Mouse (Mus musculus): ENCODE data around the gene Lyzl4. TPM values are rescaled to one million over a fixed set of nuclear protein-coding genes. Genes with fewer than 3 reads are reported as not detected.

The Lyzl4 gene
- polyA plus RNA-seq, 1 experiment = 11.8 TPM

DNA sequence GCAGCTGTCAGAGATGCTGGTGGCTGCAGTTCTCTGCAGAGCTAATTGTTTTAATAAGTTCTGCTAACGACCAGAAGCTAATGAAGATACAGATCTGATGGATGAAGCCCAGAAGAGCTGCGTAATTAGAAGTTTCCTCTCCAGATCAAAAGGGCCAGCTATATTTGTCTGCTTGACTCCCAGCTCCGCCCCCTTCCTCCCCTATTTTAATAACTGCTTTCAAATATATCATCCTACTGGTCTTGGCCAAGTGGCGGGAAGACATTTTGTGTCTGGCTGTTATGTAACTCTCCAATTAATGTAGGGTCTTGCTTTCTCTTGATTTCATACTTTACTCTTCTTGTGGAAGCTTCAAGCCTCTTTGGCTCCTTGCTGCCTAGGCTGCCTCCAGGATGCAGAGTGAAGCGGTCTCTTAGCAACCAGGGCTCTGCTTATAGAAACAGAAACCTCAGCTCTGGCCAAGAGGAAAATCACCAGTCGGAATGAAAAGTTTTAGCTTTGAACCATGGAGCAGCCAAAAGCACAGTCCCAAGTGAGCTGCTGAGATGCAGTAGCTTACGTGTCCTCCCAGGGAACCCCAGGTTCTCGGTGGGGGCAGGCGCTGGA lies 86.4 kb downstream of the Lyzl4 start:
- TF ChIP-seq POLR2A (IDR thresholded peaks at IDR 0.05; ENCODE audit: borderline replicate concordance, low read depth, low read length) (no peak), CTCF (IDR thresholded peaks at IDR 0.05; ENCODE audit: low read depth, low read length) (no peak)
- no peak overlapping the region for H3K27ac ChIP-seq (ENCODE audit: insufficient read depth, low read depth, low read length)
- H3K4me3 ChIP-seq (ENCODE audit: insufficient read depth, low read length) = no peak overlapping the region
- peaks cover 22% of the 10 kb centered on the region for H3K4me1 ChIP-seq (ENCODE audit: control insufficient read depth, insufficient read depth, low read length)

DNA sequence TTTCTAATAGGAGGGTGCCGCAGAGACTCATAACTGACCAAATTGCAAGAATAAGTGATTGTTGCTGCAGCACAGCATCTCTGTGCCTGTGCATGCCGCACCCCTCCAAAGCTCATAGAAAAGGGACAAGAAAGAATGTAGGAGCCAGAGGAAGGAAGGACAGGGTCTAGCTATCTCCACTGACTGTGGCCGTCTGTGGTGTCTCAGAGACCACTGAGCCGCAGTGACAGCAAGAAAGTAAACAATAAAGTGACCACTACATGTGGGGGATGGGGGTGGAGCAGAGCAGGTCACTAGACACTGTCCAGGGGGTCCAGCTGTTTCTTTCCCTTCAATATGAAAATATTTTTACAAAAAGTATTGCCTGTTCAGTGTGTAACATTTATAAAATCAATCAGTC lies 88.3 kb downstream of the Lyzl4 start:
- no peak overlapping the region for H3K4me3 ChIP-seq (ENCODE audit: insufficient read depth, low read length)
- H3K4me1 ChIP-seq (ENCODE audit: control insufficient read depth, insufficient read depth, low read length) = peaks cover 22% of the 10 kb centered on the region
- H3K27ac ChIP-seq (ENCODE audit: insufficient read depth, low read depth, low read length) = no peak overlapping the region
- no peak for TF ChIP-seq CTCF (IDR thresholded peaks at IDR 0.05; ENCODE audit: low read depth, low read length)
- no peak for TF ChIP-seq POLR2A (IDR thresholded peaks at IDR 0.05; ENCODE audit: borderline replicate concordance, low read depth, low read length)

GRCm38 (mm10) chr9:121550327-121550771 lies 91.5 kb downstream of the Lyzl4 start:
- Histone ChIP-seq H3K4me3 (ENCODE audit: insufficient read depth, low read length) (no peak overlapping the region), H3K27ac (ENCODE audit: insufficient read depth, low read depth, low read length) (no peak overlapping the region), H3K4me1 (ENCODE audit: control insufficient read depth, insufficient read depth, low read length) (no peaks in the 10 kb centered on the region)
- no peak for TF ChIP-seq CTCF (IDR thresholded peaks at IDR 0.05; ENCODE audit: low read depth, low read length)
- TF ChIP-seq POLR2A (IDR thresholded peaks at IDR 0.05; ENCODE audit: borderline replicate concordance, low read depth, low read length) = no peak

DNA sequence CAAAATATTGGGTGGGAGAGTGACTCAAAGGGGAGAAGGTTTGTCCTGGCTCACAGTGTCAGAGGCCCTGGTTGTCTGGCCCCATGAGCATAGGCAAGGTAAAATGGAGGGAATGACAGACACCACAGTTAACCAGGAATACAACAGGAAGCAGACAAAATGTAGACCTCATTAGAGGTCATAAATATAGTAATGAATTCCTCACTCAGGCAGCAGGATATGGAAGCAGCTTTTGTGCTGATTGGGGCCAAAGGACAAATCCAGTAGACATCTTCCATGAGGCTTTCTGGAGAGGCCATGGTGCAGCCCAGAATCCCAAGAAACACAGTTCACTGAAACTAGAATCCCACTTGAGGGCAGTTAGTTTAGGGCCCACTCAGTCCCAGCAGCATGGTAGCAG lies 92.5 kb downstream of the Lyzl4 start:
- TF ChIP-seq CTCF (IDR thresholded peaks at IDR 0.05; ENCODE audit: low read depth, low read length) (no peak), POLR2A (IDR thresholded peaks at IDR 0.05; ENCODE audit: borderline replicate concordance, low read depth, low read length) (no peak)
- no peak overlapping the region for H3K27ac ChIP-seq (ENCODE audit: insufficient read depth, low read depth, low read length)
- no peaks in the 10 kb centered on the region for H3K4me1 ChIP-seq (ENCODE audit: control insufficient read depth, insufficient read depth, low read length)
- no peak overlapping the region for H3K4me3 ChIP-seq (ENCODE audit: insufficient read depth, low read length)

GRCm38 (mm10) chr9:121549010-121549409 lies 92.9 kb downstream of the Lyzl4 start:
- H3K4me1 ChIP-seq (ENCODE audit: control insufficient read depth, insufficient read depth, low read length) = no peaks in the 10 kb centered on the region
- TF ChIP-seq CTCF (IDR thresholded peaks at IDR 0.05; ENCODE audit: low read depth, low read length) (no peak), POLR2A (IDR thresholded peaks at IDR 0.05; ENCODE audit: borderline replicate concordance, low read depth, low read length) (no peak)
- H3K27ac ChIP-seq (ENCODE audit: insufficient read depth, low read depth, low read length) = no peak overlapping the region
- no peak overlapping the region for H3K4me3 ChIP-seq (ENCODE audit: insufficient read depth, low read length)

- no peak overlapping the region for H3K4me3 ChIP-seq (ENCODE audit: insufficient read depth, low read length)
- TF ChIP-seq CTCF (IDR thresholded peaks at IDR 0.05; ENCODE audit: low read depth, low read length) (no peak), POLR2A (IDR thresholded peaks at IDR 0.05; ENCODE audit: borderline replicate concordance, low read depth, low read length) (no peak)
- H3K4me1 ChIP-seq (ENCODE audit: control insufficient read depth, insufficient read depth, low read length) = no peaks in the 10 kb centered on the region; the same call in 1 of the 2 replicates
- H3K27ac ChIP-seq (ENCODE audit: insufficient read depth, low read depth, low read length) = no peak overlapping the region
Observed at GRCm38 (mm10) chr9:121547431-121547830, 94.5 kb downstream of the Lyzl4 start.

GRCm38 (mm10) chr9:121541530-121541929 lies 100.4 kb downstream of the Lyzl4 start:
- no peak overlapping the region for H3K4me3 ChIP-seq (ENCODE audit: insufficient read depth, low read length)
- TF ChIP-seq POLR2A (IDR thresholded peaks at IDR 0.05; ENCODE audit: borderline replicate concordance, low read depth, low read length) (no peak), CTCF (IDR thresholded peaks at IDR 0.05; ENCODE audit: low read depth, low read length) (no peak)
- no peak overlapping the region for H3K27ac ChIP-seq (ENCODE audit: insufficient read depth, low read depth, low read length)
- no peaks in the 10 kb centered on the region; the same call in 1 of the 2 replicates for H3K4me1 ChIP-seq (ENCODE audit: control insufficient read depth, insufficient read depth, low read length)

- TF ChIP-seq POLR2A (IDR thresholded peaks at IDR 0.05; ENCODE audit: borderline replicate concordance, low read depth, low read length) = no peak
- no peak for TF ChIP-seq CTCF (IDR thresholded peaks at IDR 0.05; ENCODE audit: low read depth, low read length)
- H3K4me1 ChIP-seq (ENCODE audit: control insufficient read depth, insufficient read depth, low read length) = peaks cover 5% of the 10 kb centered on the region
- no peak overlapping the region for H3K4me3 ChIP-seq (ENCODE audit: insufficient read depth, low read length)
- no peak overlapping the region for H3K27ac ChIP-seq (ENCODE audit: insufficient read depth, low read depth, low read length)
Observed at GRCm38 (mm10) chr9:121532626-121533025, 109.3 kb downstream of the Lyzl4 start.

GRCm38 (mm10) chr9:121528605-121529357 lies 113.1 kb downstream of the Lyzl4 start:
- TF ChIP-seq POLR2A (IDR thresholded peaks at IDR 0.05; ENCODE audit: borderline replicate concordance, low read depth, low read length) (no peak), CTCF (IDR thresholded peaks at IDR 0.05; ENCODE audit: low read depth, low read length) (no peak)
- no peak overlapping the region for H3K27ac ChIP-seq (ENCODE audit: insufficient read depth, low read depth, low read length)
- no peak overlapping the region for H3K4me3 ChIP-seq (ENCODE audit: insufficient read depth, low read length)
- peaks cover 3% of the 10 kb centered on the region; the same call in 1 of the 2 replicates for H3K4me1 ChIP-seq (ENCODE audit: control insufficient read depth, insufficient read depth, low read length)

Other genes starting within 250 kb of the Lyzl4 start
- gene Cck, start 146.4 kb downstream of the Lyzl4 start, polyA plus RNA-seq (2012; ENCODE audit: insufficient read depth, insufficient read length, missing spikeins) = not detected in 2 replicates
- 4.1 and 4.8 TPM in 2 replicates for gene Vipr1, start 620 bp upstream of the Lyzl4 start, polyA plus RNA-seq (2012; ENCODE audit: insufficient read depth, insufficient read length, missing spikeins)
- gene Sec22c, start 63.4 kb upstream of the Lyzl4 start, polyA plus RNA-seq (2012; ENCODE audit: insufficient read depth, insufficient read length, missing spikeins) = 9.3 and 14.2 TPM in 2 replicates
- gene Ss18l2, start 68.2 kb upstream of the Lyzl4 start, polyA plus RNA-seq (2012; ENCODE audit: insufficient read depth, insufficient read length, missing spikeins) = 27.5 and 34.0 TPM in 2 replicates
- gene Nktr, start 77.1 kb upstream of the Lyzl4 start, polyA plus RNA-seq (2012; ENCODE audit: insufficient read depth, insufficient read length, missing spikeins) = 109 and 111 TPM in 2 replicates
- gene Zfp651, start 117.2 kb upstream of the Lyzl4 start, polyA plus RNA-seq (2012; ENCODE audit: insufficient read depth, insufficient read length, missing spikeins) = 0.38 and 0.39 TPM in 2 replicates
- gene Klhl40, start 135.5 kb upstream of the Lyzl4 start, polyA plus RNA-seq (2012; ENCODE audit: insufficient read depth, insufficient read length, missing spikeins) = not detected in 2 replicates
- not detected in 2 replicates for gene Hhatl, start 150.4 kb upstream of the Lyzl4 start, polyA plus RNA-seq (2012; ENCODE audit: insufficient read depth, insufficient read length, missing spikeins)
- gene Ccdc13, start 197.4 kb upstream of the Lyzl4 start, polyA plus RNA-seq (2012; ENCODE audit: insufficient read depth, insufficient read length, missing spikeins) = not detected in 2 replicates
- 45.9 and 52.3 TPM in 2 replicates for gene Higd1a, start 216.3 kb upstream of the Lyzl4 start, polyA plus RNA-seq (2012; ENCODE audit: insufficient read depth, insufficient read length, missing spikeins)